In the genomic region with DNA sequence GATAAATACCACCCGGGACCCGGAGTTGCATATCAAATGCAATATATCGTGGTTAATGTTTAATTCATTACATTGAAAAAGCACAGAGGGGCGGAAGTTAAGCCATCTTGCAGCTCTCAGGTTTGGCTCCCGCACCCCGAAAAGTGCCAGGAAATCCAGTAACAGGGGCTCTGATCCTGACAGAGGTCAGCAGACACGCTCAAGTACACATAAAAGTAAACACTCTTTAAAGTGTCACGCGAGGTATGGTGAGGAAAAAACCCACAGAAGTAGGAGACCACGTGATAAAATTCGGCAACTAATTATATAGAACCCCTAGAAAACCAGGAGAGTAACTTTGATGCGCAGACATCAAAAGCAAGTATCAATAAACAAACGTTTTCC, we compare ENCODE assay signal across 8 mouse cellular contexts. TPM values are rescaled to one million over a fixed set of nuclear protein-coding genes. Genes with fewer than 3 reads are reported as not detected.
DNase-seq lines count a peak whose midpoint lies in the region; ATAC-seq and TF ChIP-seq lines count a peak whose summit lies in the region.

No protein-coding gene starts in this region.

- H3K9me3 ChIP-seq in forebrain, embryonic 13.5 days (replicated peaks) = no peaks in the 10 kb centered on the region
- no peaks in the 10 kb centered on the region for H3K9me3 ChIP-seq in liver, embryonic 13.5 days (replicated peaks)
- H3K9me3 ChIP-seq in stomach, embryonic 16.5 days (replicated peaks; ENCODE audit: control insufficient read depth, low read length) = no peaks in the 10 kb centered on the region

- no peaks in the 10 kb centered on the region for H3K27me3 ChIP-seq in testis, adult 2 months (ENCODE audit: control insufficient read depth, insufficient read depth, low read length)
- H3K27me3 ChIP-seq in forebrain, embryonic 13.5 days = no peaks in the 10 kb centered on the region
- no peaks in the 10 kb centered on the region for H3K27me3 ChIP-seq in liver, embryonic 13.5 days
- H3K27me3 ChIP-seq in stomach, embryonic 16.5 days (ENCODE audit: control insufficient read depth, insufficient read depth, low read length) = no peaks in the 10 kb centered on the region

- H3K9ac ChIP-seq in forebrain, embryonic 13.5 days = peak overlapping the region; percentile 69
- H3K9ac ChIP-seq in liver, embryonic 13.5 days = peak overlapping the region; percentile 74
- peak overlapping the region; percentile 81 for H3K9ac ChIP-seq in stomach, embryonic 16.5 days (ENCODE audit: low read length)

- DNase-seq in testis, postnatal 14 days (ENCODE audit: low spot score) = no peak
- no peak for DNase-seq in liver, embryonic 13.5 days
- DNase-seq in layer of hippocampus, postnatal 14 days (ENCODE audit: low spot score in 2 of 2) = no peak
- no peak for DNase-seq in layer of hippocampus, adult 18-20 months (ENCODE audit: low spot score in 2 of 2)

- TF ChIP-seq POLR2A in testis, adult 2 months (IDR thresholded peaks at IDR 0.05; ENCODE audit: control insufficient read depth, low read depth, low read length) = no peak

- peak overlapping the region; percentile 88 for H3K27ac ChIP-seq in testis, adult 2 months (ENCODE audit: control insufficient read depth, insufficient read depth, low read depth, low read length)
- H3K27ac ChIP-seq in forebrain, embryonic 13.5 days = peak overlapping the region; percentile 93
- peak overlapping the region; percentile 96 for H3K27ac ChIP-seq in liver, embryonic 13.5 days
- H3K27ac ChIP-seq in stomach, embryonic 16.5 days (ENCODE audit: low read length) = peak overlapping the region; percentile 99

- H3K4me1 ChIP-seq in testis, adult 2 months (ENCODE audit: control insufficient read depth, insufficient read depth, low read length) = peaks cover 3% of the 10 kb centered on the region; the same call in 1 of the 2 replicates
- peaks cover 36% of the 10 kb centered on the region for H3K4me1 ChIP-seq in forebrain, embryonic 13.5 days
- H3K4me1 ChIP-seq in liver, embryonic 13.5 days (replicated peaks) = peaks cover 64% of the 10 kb centered on the region
- peaks cover 8% of the 10 kb centered on the region; the same call in 1 of the 2 replicates for H3K4me1 ChIP-seq in stomach, embryonic 16.5 days (ENCODE audit: control insufficient read depth, insufficient read depth, low read length)

- WGBS in forebrain, embryonic 13.5 days = 3% methylated on average over 13 of the region's 13 CpGs
- 3% methylated on average over 13 of the region's 13 CpGs for WGBS in liver, embryonic 13.5 days (ENCODE audit: insufficient replicate concordance)
- WGBS in stomach, embryonic 16.5 days = 2% methylated on average over 13 of the region's 13 CpGs

- peak; percentile 21; the same call in 1 of the 2 replicates for ATAC-seq in forebrain, embryonic 13.5 days
- ATAC-seq in liver, embryonic 13.5 days (ENCODE audit: low read depth) = no peak
- no peak for ATAC-seq in stomach, embryonic 16.5 days (ENCODE audit: insufficient read depth, low FRiP score)
- ATAC-seq in megakaryocyte-erythroid progenitor cell, adult 5-6 weeks (replicated peaks; ENCODE audit: low FRiP score, low TSS enrichment, poor library complexity, severe bottlenecking) = no peak

- peak overlapping the region; percentile 73 for H3K4me2 ChIP-seq in forebrain, embryonic 13.5 days
- peak overlapping the region; percentile 90 for H3K4me2 ChIP-seq in liver, embryonic 13.5 days
- H3K4me2 ChIP-seq in stomach, embryonic 16.5 days (ENCODE audit: low read depth, low read length) = peak overlapping the region; percentile 88

- peak overlapping the region; percentile 89 for H3K4me3 ChIP-seq in testis, adult 2 months (ENCODE audit: control insufficient read depth, low read depth, low read length)
- peak overlapping the region; percentile 92 for H3K4me3 ChIP-seq in forebrain, embryonic 13.5 days
- peak overlapping the region; percentile 85 for H3K4me3 ChIP-seq in liver, embryonic 13.5 days (replicated peaks)
- H3K4me3 ChIP-seq in stomach, embryonic 16.5 days (replicated peaks; ENCODE audit: low read length) = peak overlapping the region; percentile 95

- no peaks in the 10 kb centered on the region; the same call in 1 of the 2 replicates for H3K36me3 ChIP-seq in testis, adult 2 months (ENCODE audit: control insufficient read depth, insufficient read depth, low read length)
- H3K36me3 ChIP-seq in forebrain, embryonic 13.5 days (ENCODE audit: poor library complexity, severe bottlenecking) = peaks cover 59% of the 10 kb centered on the region
- H3K36me3 ChIP-seq in liver, embryonic 13.5 days = peaks cover 70% of the 10 kb centered on the region
- H3K36me3 ChIP-seq in stomach, embryonic 16.5 days (ENCODE audit: control insufficient read depth, insufficient read depth, low read length) = peaks cover 23% of the 10 kb centered on the region

- TF ChIP-seq CTCF in testis, adult 2 months (IDR thresholded peaks at IDR 0.05; ENCODE audit: control insufficient read depth, insufficient read depth, insufficient replicate concordance, low read depth, low read length) = no peak

RNA-seq across cellular contexts. Expression of a gene that starts 0.6 kb away (rescaled TPM):
- 1,808 and 2,296 TPM in 2 replicates for polyA plus RNA-seq in testis, adult 2 months (2012; rRNA removed)
- 981 and 1,035 TPM in 2 replicates for polyA plus RNA-seq in forebrain, embryonic 13.5 days (2015; fragmentation: Nextera tagmentation; extraction: Ambion mirVana)
- polyA plus RNA-seq in liver, embryonic 13.5 days (2015; fragmentation: Nextera tagmentation; extraction: Ambion mirVana) = 1,198 and 1,374 TPM in 2 replicates
- 1,285 and 1,334 TPM in 2 replicates for polyA plus RNA-seq in stomach, embryonic 16.5 days (2015; fragmentation: Nextera tagmentation; extraction: Ambion mirVana)
- total RNA-seq in megakaryocyte-erythroid progenitor cell, adult 5-6 weeks (2014; fragmentation: Nextera tagmentation) = 5,809 and 5,838 TPM in 2 replicates
- total RNA-seq in megakaryocyte-erythroid progenitor cell, adult 5-6 weeks (2017) = 6,867 and 6,903 TPM in 2 replicates
- total RNA-seq in layer of hippocampus, postnatal 14 days (2021) = 1,000 to 10,000 TPM; 1,323 to 1,423 TPM
- 1,000 to 10,000 TPM; 1,684 to 1,728 TPM for total RNA-seq in layer of hippocampus, adult 18-20 months (2021)

RNA-seq across cellular contexts. Expression of a gene that starts 31.7 kb away (rescaled TPM):
- polyA plus RNA-seq in testis, adult 2 months (2012; rRNA removed) = 8.4 and 12.8 TPM in 2 replicates
- polyA plus RNA-seq in forebrain, embryonic 13.5 days (2015; fragmentation: Nextera tagmentation; extraction: Ambion mirVana) = 72.7 and 85.0 TPM in 2 replicates
- 69.3 and 83.8 TPM in 2 replicates for polyA plus RNA-seq in liver, embryonic 13.5 days (2015; fragmentation: Nextera tagmentation; extraction: Ambion mirVana)
- polyA plus RNA-seq in stomach, embryonic 16.5 days (2015; fragmentation: Nextera tagmentation; extraction: Ambion mirVana) = 102 and 124 TPM in 2 replicates
- total RNA-seq in megakaryocyte-erythroid progenitor cell, adult 5-6 weeks (2014; fragmentation: Nextera tagmentation) = 54.7 and 95.0 TPM in 2 replicates
- 59.4 and 67.3 TPM in 2 replicates for total RNA-seq in megakaryocyte-erythroid progenitor cell, adult 5-6 weeks (2017)
- 1 to 10 TPM; 3.3 to 5.8 TPM for total RNA-seq in layer of hippocampus, postnatal 14 days (2021)
- 1 to 10 TPM in 1 of 2 experiments, under 1 TPM in 1; 0.58 to 1.6 TPM for total RNA-seq in layer of hippocampus, adult 18-20 months (2021)
